Mouse (Mus musculus): ENCODE measurements at regions not wholly inside any gene's neighbourhood (a gene's known extent, or its start where the extent isn't known, plus 50 kb on each side); places are given as distances from the start of the nearest gene placed in this dataset.

GRCm38 (mm10) chr6:14819798-14820197 lies 64.7 kb upstream of the Ppp1r3a start:
- H3K4me2 ChIP-seq (replicated peaks), result no peak overlapping the region
- H3K9me3 ChIP-seq, result no peaks in the 10 kb centered on the region
- peak; percentile 98 for ATAC-seq (replicated peaks)
- 29% methylated on average over 2 of the region's 2 CpGs for WGBS
- H3K36me3 ChIP-seq, result no peaks in the 10 kb centered on the region
- no peak overlapping the region for H3K27ac ChIP-seq (replicated peaks)
- H3K4me1 ChIP-seq, result peaks cover 3% of the 10 kb centered on the region; the same call in 1 of the 2 replicates
- H3K9ac ChIP-seq (replicated peaks), result no peak overlapping the region
- H3K27me3 ChIP-seq, result no peaks in the 10 kb centered on the region
- no peak overlapping the region for H3K4me3 ChIP-seq

GRCm38 (mm10) chr6:14824777-14825176 lies 69.7 kb upstream of the Ppp1r3a start:
- H3K9me3 ChIP-seq, result no peaks in the 10 kb centered on the region
- no peak for ATAC-seq (replicated peaks)

GRCm38 (mm10) chr6:14838910-14839309 lies 62.2 kb upstream of the Foxp2 start:
- H3K27ac ChIP-seq (replicated peaks), result no peak overlapping the region
- H3K36me3 ChIP-seq, result no peaks in the 10 kb centered on the region
- H3K4me2 ChIP-seq (replicated peaks), result no peak overlapping the region
- H3K4me3 ChIP-seq, result no peak overlapping the region
- ATAC-seq (replicated peaks), result no peak
- no peaks in the 10 kb centered on the region for H3K9me3 ChIP-seq
- H3K27me3 ChIP-seq, result no peaks in the 10 kb centered on the region
- no peaks in the 10 kb centered on the region for H3K4me1 ChIP-seq
- WGBS, result 10% methylated on average over 2 of the region's 2 CpGs
- no peak overlapping the region for H3K9ac ChIP-seq (replicated peaks)

More at GRCm38 (mm10) chr6:14824777-14825176, 69.7 kb upstream of the Ppp1r3a start:
- no peak overlapping the region for H3K4me3 ChIP-seq
- no peaks in the 10 kb centered on the region for H3K36me3 ChIP-seq
- no peak overlapping the region for H3K9ac ChIP-seq (replicated peaks)
- no peak overlapping the region for H3K4me2 ChIP-seq (replicated peaks)
- no peaks in the 10 kb centered on the region for H3K27me3 ChIP-seq
- H3K27ac ChIP-seq (replicated peaks), result no peak overlapping the region
- peaks cover 2% of the 10 kb centered on the region; the same call in 1 of the 2 replicates for H3K4me1 ChIP-seq
